Mouse (Mus musculus) frontal cortex, postnatal 25 days (tissue): ENCODE data around the gene Hoxb1.
A peak's percentile ranks its signal among the peaks of the same experiment; 100 is the strongest.

Experiments used
- DNase-seq, 2 experiments: peaks; one replicate each; pipeline ENCODE4 v3.0.0; 2022; ENCODE audit warnings: low spot score in 2 of 2

Gene Hoxb1

DNA sequence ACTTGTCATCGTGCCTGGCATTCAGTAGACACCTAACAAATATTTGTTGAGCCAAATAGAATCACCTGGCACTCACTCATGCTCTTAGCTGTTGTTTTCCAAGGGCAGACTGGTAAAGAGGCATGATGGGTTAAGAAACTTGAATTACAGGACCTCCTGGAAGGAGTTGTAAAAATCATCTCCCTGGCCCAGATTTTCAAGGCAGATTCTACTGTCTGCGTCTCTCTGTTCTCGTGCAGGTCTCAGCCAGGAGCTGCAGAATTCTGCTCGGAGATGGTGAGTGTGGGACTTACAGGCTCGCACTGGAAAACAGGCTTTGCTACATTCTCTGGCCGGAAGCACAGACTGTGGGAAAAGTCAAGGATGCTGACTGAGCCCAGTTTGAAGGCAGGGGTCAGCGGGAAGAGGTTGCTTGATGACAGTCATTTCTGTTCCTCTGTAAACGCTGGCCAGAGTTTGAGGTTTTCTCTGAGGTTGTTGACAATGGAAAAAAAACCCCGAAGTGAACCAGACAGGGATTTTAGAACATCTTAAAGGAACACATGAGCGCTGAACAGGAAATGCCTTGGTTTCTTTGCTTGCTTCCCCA lies 38.6 kb downstream of the Hoxb1 start:
- DNase-seq: no peak

GRCm38 (mm10) chr11:96404831-96405230 lies 39.3 kb downstream of the Hoxb1 start:
- no peak for DNase-seq

- no peak for DNase-seq
These were observed 40.0 kb downstream of the Hoxb1 start for GRCm38 (mm10) chr11:96405541-96405940.

DNA sequence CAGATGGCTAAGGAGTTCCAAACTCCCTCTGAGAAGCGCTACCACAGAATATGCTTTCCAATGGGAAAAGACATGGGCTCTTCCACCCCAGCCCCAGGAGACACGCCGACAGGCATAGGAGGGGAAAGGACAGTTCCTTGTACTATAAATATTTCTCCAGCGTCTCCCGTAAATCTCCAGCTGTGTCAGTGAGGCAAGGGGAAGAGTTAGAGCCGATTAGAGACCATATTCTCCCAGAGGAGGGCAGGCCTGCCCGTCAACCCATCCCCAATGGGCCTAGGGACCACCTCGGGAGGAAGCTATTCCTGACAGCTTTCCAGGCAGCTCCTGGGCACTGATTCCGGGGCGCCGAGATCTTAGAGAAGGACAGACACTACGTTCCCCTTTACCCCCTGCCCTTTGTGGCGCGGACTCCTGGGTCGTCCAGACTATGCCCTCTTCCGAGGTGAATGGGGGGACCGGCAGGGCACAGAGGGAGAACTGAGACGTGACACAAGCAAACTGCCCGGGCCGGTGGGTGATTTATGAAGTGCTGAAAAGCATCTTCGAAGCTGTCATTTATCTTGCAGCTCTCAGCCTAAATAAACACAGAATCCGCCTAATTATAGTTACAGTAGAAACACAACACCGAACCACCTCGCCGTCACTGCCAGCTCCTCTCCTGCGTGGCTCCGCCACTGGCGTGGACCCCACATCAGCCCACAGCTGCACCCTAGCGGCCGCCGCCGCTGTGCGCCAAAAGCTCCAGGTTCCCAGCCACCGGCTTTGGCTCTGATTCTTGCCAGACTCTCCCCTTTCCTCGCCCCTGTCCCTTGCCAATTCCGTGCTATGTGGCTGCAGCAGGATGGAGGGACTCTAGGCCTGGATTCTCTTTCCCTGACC lies 41.9 kb downstream of the Hoxb1 start:
- DNase-seq: peak; percentile 10 to 19

GRCm38 (mm10) chr11:96408234-96409010 lies 42.9 kb downstream of the Hoxb1 start:
- no peak for DNase-seq

DNA sequence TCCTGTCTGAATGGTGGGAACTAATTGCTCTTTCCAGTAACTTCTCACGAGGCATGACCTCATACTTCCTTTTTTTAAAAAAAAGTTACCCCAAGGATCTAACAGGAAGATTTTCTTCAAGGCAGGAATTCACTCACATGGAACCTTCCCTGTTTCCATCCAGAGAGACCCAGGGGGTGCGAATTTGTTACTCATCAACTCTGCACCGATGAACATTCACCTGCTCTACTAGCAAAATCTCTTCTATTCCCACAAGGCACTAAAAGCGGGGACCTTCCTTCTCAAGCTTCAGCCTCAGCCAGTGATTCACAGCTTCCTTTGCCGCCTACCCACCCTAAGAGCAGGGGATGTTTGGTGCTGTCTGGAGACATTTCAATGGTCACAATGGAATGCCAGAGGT lies 45.5 kb downstream of the Hoxb1 start:
- no peak for DNase-seq

- DNase-seq: no peak
These were observed 46.4 kb downstream of the Hoxb1 start for GRCm38 (mm10) chr11:96411934-96412333.

DNA sequence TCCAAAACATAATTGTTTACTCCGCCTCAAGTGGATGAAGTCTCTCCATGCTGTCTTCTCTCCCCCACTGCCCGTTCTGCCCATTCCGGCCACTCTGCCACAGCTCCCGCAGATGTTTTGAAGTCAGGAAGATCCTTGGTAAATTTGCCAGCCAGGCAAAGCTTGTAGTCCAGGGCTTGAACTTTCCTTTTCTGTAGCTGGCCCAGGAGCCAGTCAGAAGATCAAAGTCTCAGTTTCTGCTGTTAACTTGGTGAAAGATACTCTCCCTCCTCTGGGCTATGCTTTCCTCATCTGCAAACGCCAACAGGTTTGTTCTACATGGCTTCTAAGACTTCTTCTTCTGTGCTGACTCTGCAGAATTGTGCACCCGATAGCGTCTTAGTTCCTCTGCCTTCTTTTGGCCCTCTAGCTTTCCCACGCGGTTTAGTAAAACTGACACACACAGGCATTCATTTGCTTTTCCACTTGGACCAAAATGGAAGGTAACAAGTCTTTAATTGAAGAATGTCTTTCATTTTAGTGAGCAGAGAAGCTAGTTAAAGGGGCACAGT lies 47.5 kb downstream of the Hoxb1 start:
- no peak for DNase-seq

GRCm38 (mm10) chr11:96413527-96413926 lies 48.0 kb downstream of the Hoxb1 start:
- DNase-seq: no peak

GRCm38 (mm10) chr11:96414002-96414401 lies 48.5 kb downstream of the Hoxb1 start:
- no peak for DNase-seq
